Mouse (Mus musculus) ovary, adult 2 months (tissue): Measurements from ENCODE around the gene Slc46a3. TPM values are rescaled to one million over a fixed set of nuclear protein-coding genes. Genes with fewer than 3 reads are reported as not detected.

Experiments used
- polyA plus RNA-seq: library from polyadenylated mRNA; depleted of rRNA; stranded (reverse); fragments of >200 nt; gene quantifications from 2 replicates; pipeline ENCODE4 v1.2.3, GENCODE M21; 2012; rRNA removed

Gene Slc46a3
- polyA plus RNA-seq = 29.5 and 30.3 TPM in 2 replicates

DNA sequence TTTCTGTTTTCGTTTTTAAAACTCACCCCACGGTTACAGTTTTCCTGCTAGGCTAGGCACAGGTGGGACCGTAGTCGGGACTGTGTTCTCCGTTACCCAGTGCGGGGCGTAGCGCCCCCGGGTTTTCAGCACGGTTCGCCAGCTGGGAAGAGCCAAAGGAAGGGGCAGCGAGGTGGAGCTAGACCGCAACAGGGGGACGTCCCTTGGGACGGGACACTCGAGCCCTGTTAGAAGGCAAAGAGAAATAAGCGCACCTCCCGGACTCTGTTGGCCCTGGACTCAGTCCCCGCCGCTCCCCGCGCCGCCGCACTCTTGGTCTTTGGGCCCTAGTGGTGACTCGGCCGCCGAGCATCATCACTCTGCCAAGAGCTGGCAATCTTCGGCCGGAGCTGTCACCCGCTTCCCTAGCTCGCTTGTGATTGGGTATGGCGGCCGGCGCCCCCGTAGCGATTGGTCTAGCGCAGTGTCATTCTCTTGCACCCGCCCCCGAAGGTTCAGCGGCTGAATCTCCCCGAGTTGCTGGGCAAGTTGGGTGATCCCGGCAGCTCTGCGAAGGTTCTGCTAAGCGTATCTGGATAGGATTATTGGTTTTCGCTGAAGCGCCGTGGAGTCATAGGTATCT lies at the start of gene Slc46a3:
Gene Slc46a3 (minus strand): TSS at position 361 of the 622 bp plus-strand sequence.

DNA sequence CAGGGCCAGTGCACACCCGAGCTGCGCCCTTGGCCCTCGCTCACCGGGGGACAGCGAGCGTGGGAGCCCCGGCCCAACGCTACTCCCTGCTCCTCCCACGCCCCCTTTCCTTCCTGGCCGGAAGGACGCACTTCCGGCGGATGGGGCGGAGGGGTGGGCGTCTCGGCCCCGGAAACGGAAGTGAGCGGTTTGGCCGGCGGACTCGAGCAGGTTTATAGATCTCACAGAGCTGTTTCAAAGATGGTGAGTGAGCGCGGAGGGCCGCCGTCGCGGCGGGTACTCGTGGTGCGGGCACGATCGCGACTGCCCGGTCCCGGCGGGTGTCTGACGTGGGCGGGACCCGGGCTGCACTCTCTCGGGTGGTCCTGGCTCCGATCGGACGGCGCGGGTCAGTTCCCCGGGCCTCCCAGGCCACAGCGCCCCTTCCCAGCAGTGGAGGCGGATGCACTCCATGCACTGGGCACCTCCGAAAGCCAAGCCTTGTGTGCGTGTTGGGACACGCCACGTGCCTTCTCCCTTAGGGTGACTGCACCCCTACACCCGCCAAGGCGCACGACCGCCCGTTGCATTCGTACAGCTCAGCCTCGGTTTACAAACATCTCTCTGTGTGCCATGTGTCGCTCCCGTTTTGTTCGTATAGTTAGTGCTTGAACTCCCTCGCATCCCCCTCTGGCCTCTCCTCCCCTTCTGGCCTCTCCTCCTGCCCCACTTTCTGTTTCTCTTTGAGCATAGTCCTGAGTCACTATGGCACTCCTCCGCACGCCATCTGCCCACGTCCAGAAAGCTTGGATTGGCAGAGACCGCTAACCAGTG lies 34.0 kb downstream of the Slc46a3 start, which contains the start of gene Pomp:
Gene Pomp (plus strand): TSS at position 13 of the 813 bp plus-strand sequence.

Other genes starting within 250 kb of the Slc46a3 start
- 5.8 and 8.1 TPM in 2 replicates for gene Flt1, start 168.8 kb downstream of the Slc46a3 start, polyA plus RNA-seq
- gene Pomp, start 34.4 kb downstream of the Slc46a3 start, polyA plus RNA-seq = 11.6 and 15.2 TPM in 2 replicates
- gene Mtus2, start 62.5 kb upstream of the Slc46a3 start, polyA plus RNA-seq = 11.0 and 11.5 TPM in 2 replicates